Mouse (Mus musculus) intestine, embryonic 16.5 days (tissue): ENCODE data around the gene Mtmr12. TPM values are rescaled to one million over a fixed set of nuclear protein-coding genes. Genes with fewer than 3 reads are reported as not detected.

Source experiments
- ATAC-seq: fragments of 200-750 bp; cut with Nextera tagmentation; 2 replicates; pipeline ENCODE4 v1.8.0; 2017; ENCODE audit warnings: moderate TSS enrichment, moderate library complexity
- H3K27ac ChIP-seq: fragments of 300-500 bp; sonication (generic); 2 replicates; pipeline ENCODE4 v1.5.1; 2014; ENCODE audit warnings: mild to moderate bottlenecking, low read length
- H3K27me3 ChIP-seq: fragments of 300-500 bp; sonication (generic); replicated peaks from 2 replicates; pipeline ENCODE4 v1.6.1; 2014; ENCODE audit warnings: low read length, control low read depth, mixed read lengths; ENCODE audit not compliant: control insufficient read depth, insufficient read depth
- H3K36me3 ChIP-seq: fragments of 300-500 bp; sonication (generic); 2 replicates; pipeline ENCODE4 v1.6.1; 2014; ENCODE audit warnings: low read length, control low read depth; ENCODE audit not compliant: control insufficient read depth, insufficient read depth
- H3K4me1 ChIP-seq: fragments of 300-500 bp; sonication (generic); 2 replicates; pipeline ENCODE4 v1.6.1; 2014; ENCODE audit warnings: low read length, control low read depth, mixed read lengths; ENCODE audit not compliant: control insufficient read depth, insufficient read depth
- H3K4me2 ChIP-seq: fragments of 300-500 bp; sonication (generic); 2 replicates; pipeline ENCODE4 v1.6.1; 2014; ENCODE audit warnings: low read depth, low read length, control low read depth
- H3K4me3 ChIP-seq: fragments of 300-500 bp; sonication (generic); 2 replicates; pipeline ENCODE4 v1.5.1; 2014; ENCODE audit warnings: mild to moderate bottlenecking, low read length
- H3K9ac ChIP-seq: fragments of 300-500 bp; sonication (generic); 2 replicates; pipeline ENCODE4 v1.6.1; 2014; ENCODE audit warnings: low read depth, low read length
- H3K9me3 ChIP-seq: fragments of 300-500 bp; sonication (generic); 2 replicates; pipeline ENCODE4 v1.6.1; 2016; ENCODE audit warnings: low read length, control low read depth; ENCODE audit not compliant: control insufficient read depth
- WGBS: fragments of 180-500 bp; shearing (Covaris S2); extraction: QIAGEN DNeasy Blood & Tissue Kit; methylation state at CpG from one replicate; pipeline ENCODE4 v1.1.7; 2014; 5-methylcytosine and 5-hydroxymethylcytosine counted together
- polyA plus RNA-seq: library from polyadenylated mRNA; unstranded; fragments of >200 nt; fragmentation: Nextera tagmentation; extraction: Ambion mirVana; gene quantifications from 2 replicates; pipeline ENCODE4 v1.2.1, GENCODE M21; 2015

Gene Mtmr12
- polyA plus RNA-seq, 1 experiment from 2014 or later = 16.4 TPM

DNA sequence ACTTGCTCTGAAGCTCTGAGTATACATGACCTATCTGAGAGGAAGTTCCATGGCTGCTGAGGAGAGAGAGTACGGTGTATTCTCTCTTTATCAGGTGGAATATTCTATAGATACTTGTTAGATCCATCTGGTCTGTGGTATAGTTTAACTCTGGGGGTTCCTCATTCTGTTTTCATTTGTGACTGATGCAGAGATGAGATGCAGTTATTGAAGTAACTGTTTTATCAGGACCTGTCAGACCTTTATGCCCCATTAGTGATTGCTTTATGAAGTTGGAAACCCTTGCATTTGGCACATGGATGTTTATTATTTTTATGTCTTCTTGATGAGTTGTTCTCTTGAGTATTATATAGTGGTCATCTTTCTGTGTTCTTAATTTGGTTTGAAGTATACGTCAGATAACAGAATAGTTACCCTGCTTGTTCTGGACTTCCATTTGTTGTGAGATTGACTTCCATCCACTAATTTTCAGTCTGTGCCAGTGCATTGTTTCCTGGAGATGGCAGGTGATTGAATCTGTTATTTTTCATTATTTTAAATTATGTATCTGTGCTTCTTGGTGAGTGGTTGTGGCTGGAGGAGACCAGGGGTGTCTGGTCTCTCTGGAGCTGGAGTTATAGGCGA is 36.0 kb downstream of the Mtmr12 start:
- H3K9ac ChIP-seq = no peak overlapping the region
- H3K4me1 ChIP-seq = no peaks in the 10 kb centered on the region
- no peak overlapping the region for H3K4me3 ChIP-seq
- WGBS = 95% methylated on average over 3 of the region's 3 CpGs
- no peaks in the 10 kb centered on the region for H3K9me3 ChIP-seq
- no peak for ATAC-seq
- no peak overlapping the region for H3K27ac ChIP-seq
- peaks cover 18% of the 10 kb centered on the region for H3K36me3 ChIP-seq
- H3K4me2 ChIP-seq = no peak overlapping the region
- no peaks in the 10 kb centered on the region for H3K27me3 ChIP-seq

DNA sequence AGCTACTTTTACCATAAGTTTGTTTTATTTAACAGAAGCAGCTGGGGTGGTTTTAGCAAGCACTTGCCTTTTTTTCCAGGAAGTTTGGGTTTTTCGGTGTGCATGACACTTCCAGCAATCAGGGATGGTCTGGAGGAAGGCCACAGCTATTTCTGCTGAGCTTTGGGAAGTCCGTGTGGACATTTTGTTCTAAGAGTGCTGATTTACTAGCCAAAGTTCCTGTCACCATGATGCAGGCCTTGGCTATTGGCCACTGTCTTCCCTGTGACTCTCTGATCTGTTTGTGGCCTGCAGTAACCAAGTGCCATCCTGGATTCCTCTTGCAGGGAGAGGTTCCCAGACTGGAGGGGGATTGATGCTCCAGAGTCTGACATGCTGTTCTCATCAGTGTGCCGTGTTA is 39.0 kb downstream of the Mtmr12 start:
- no peaks in the 10 kb centered on the region for H3K9me3 ChIP-seq
- no peak for ATAC-seq
- no peaks in the 10 kb centered on the region for H3K4me1 ChIP-seq
- H3K27me3 ChIP-seq = no peaks in the 10 kb centered on the region
- no peak overlapping the region for H3K27ac ChIP-seq
- no peak overlapping the region for H3K4me3 ChIP-seq
- no peak overlapping the region for H3K4me2 ChIP-seq
- 59% methylated on average over 3 of the region's 3 CpGs for WGBS
- H3K9ac ChIP-seq = no peak overlapping the region
- peaks cover 6% of the 10 kb centered on the region; the same call in 1 of the 2 replicates for H3K36me3 ChIP-seq

DNA sequence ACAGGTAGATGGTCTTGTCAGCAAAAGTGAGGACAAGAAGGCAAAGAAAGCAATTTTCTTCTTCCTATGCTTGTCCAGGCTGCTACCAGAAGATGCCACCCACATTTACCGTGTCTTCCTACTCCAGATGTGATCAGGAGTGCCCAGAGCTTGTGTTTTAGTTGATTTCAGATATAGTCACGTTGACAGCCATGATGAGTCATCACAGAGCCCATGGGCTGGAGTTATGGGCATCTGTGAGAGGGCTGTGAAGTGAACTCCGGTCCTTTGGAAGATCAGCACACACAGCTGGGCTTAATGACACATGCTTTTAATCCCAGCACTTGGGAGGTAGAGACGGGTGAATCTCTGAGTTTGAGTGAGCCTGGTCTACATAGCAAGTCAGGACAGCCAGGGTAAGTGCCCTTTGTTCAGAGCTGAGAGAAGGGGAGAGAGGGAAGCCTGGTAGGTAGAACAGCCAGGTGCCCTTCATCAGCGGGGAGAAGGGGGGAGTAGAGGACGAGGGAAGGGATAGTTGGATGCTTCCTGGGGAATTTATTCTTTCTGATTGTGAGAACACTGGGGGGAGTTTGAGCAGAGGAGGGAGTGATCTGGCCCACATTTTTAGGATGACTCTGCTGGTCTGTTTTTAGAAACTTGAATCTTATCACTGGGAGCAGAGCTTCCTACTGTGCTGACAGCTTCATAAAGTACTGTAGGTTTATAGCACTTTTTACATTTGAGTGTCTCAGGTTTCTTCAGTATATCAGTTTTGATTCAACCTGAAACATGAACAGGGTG is 40.9 kb downstream of the Mtmr12 start:
- WGBS = 56% methylated on average over 6 of the region's 6 CpGs
- ATAC-seq = peak; percentile 42; the same call in 1 of the 2 replicates
- H3K4me3 ChIP-seq = no peak overlapping the region
- no peak overlapping the region for H3K27ac ChIP-seq
- H3K9ac ChIP-seq = no peak overlapping the region
- H3K4me2 ChIP-seq = no peak overlapping the region
- H3K4me1 ChIP-seq = no peaks in the 10 kb centered on the region
- no peaks in the 10 kb centered on the region for H3K9me3 ChIP-seq
- no peaks in the 10 kb centered on the region for H3K27me3 ChIP-seq
- peaks cover 3% of the 10 kb centered on the region; the same call in 1 of the 2 replicates for H3K36me3 ChIP-seq

DNA sequence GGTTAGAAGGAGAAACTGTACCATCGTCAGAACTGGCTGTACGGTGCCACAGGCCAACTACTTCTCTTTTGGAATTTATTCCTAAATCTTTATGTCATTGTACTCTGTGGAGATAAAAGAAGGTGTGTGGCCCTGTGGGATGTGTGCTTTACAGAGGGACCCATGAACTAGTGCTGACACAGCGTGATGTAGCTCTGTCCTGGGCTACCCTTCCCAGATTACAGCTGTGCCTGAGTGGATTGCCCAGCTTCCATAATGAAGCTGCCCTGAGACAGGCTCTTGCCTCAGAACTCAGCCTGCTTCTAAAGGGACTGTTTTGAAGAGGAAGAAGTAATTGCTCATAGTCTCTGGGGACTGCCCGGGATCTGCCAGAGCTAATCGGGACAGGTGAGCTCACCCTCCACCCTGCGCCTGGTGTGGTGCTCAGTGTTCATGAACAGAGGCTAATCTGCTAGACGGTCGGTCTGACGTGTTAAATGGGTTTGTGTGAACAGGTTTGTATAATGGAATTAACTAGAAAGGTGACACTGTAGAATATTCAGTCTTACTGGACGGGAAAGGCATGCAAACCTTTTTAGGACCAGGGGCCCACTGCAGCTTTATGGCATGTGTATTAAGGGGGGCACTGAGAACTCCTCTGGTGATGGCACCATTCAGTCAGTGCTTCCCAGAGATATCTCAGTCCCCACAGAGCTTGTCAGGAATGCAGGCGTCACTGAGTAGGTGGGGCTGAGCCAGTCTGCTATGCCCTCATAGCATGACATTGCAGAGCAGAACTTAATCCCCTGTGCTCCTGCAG is 41.7 kb downstream of the Mtmr12 start:
- ATAC-seq = peak; percentile 63; the same call in 1 of the 2 replicates
- no peaks in the 10 kb centered on the region for H3K9me3 ChIP-seq
- 74% methylated on average over 11 of the region's 11 CpGs for WGBS

DNA sequence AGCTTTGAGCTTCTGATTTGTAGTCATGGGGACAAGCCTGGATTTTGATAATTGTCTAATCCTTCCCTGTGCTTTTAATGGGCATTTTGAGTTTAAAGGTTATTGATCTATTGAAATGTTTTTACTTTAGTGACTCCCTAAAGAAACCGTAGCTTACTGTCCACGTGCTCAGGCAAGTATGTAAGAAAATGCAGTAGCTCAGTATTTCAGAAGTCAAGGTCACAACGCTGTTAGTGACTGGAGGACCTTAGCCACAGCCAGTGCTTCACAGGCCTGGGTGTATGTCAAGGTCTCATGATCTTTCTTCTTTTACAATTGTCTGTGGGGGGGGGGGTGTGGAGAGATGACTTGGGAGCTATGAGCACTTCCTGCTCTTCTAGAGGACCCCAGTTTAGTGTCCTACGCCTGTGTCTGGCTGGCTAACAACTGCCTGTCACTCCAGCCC is 42.4 kb downstream of the Mtmr12 start:
- peaks cover 17% of the 10 kb centered on the region for H3K36me3 ChIP-seq

More for the DNA sequence above, 41.7 kb downstream of the Mtmr12 start:
- H3K9ac ChIP-seq = no peak overlapping the region
- H3K27me3 ChIP-seq = no peaks in the 10 kb centered on the region
- peak overlapping the region; percentile 33; the same call in 1 of the 2 replicates for H3K27ac ChIP-seq
- H3K4me3 ChIP-seq = no peak overlapping the region
- no peaks in the 10 kb centered on the region for H3K4me1 ChIP-seq
- H3K36me3 ChIP-seq = peaks cover 11% of the 10 kb centered on the region; the same call in 1 of the 2 replicates
- H3K4me2 ChIP-seq = no peak overlapping the region

DNA sequence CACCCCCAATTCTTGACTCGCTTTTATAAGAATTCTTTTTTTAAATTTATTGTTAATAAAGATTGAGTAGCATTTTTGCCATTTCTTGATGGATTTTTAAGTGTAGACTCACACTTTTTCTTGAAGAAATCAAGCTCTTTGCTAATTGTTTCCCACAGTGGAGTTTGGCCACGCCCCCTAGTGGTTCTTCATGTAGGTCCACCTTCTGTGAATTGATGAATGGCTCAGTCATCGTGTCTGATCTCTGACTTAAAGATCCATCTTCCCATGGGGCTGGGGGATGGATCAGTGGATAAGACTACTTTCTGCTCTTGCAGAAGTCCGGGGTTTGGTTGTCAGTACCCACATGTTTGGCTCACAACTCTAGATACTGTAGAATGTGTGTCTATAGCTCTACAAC is 43.5 kb downstream of the Mtmr12 start:
- Histone ChIP-seq H3K27ac (no peak overlapping the region), H3K9me3 (no peaks in the 10 kb centered on the region), H3K27me3 (no peaks in the 10 kb centered on the region), H3K9ac (no peak overlapping the region), H3K36me3 (peaks cover 21% of the 10 kb centered on the region), H3K4me3 (no peak overlapping the region), H3K4me2 (no peak overlapping the region), H3K4me1 (no peaks in the 10 kb centered on the region)
- no peak for ATAC-seq
- 68% methylated on average over 4 of the region's 4 CpGs for WGBS

More for the DNA sequence above, 42.4 kb downstream of the Mtmr12 start:
- H3K27me3 ChIP-seq = no peaks in the 10 kb centered on the region
- WGBS = 78% methylated on average over 4 of the region's 4 CpGs
- no peak for ATAC-seq
- no peak overlapping the region for H3K9ac ChIP-seq
- H3K9me3 ChIP-seq = no peaks in the 10 kb centered on the region
- H3K4me3 ChIP-seq = no peak overlapping the region
- H3K4me2 ChIP-seq = no peak overlapping the region
- H3K4me1 ChIP-seq = no peaks in the 10 kb centered on the region
- H3K27ac ChIP-seq = no peak overlapping the region

DNA sequence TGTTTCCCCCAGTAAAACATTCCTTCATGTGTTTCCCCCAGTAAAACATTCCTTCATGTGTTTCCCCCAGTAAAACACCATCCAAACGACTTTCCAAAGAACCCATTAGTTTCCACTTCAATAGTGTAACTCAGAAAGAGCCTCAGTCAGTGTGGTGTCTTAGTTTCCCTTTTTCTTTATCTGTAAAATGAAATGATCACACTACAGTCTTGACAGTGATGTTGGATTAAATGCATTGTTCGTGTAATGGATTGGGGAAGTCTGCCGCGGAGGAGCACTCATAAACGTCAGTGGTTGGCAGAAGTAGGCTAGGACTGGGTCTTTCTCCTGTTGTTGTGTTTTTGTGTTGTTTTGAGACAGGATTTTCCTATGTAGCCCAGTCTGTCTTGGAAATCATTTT is 45.5 kb downstream of the Mtmr12 start:
- Histone ChIP-seq H3K9ac (no peak overlapping the region), H3K4me1 (no peaks in the 10 kb centered on the region), H3K4me2 (no peak overlapping the region), H3K27me3 (no peaks in the 10 kb centered on the region), H3K27ac (no peak overlapping the region), H3K9me3 (no peaks in the 10 kb centered on the region), H3K4me3 (no peak overlapping the region), H3K36me3 (peaks cover 18% of the 10 kb centered on the region)
- 83% methylated on average over 5 of the region's 5 CpGs for WGBS
- no peak for ATAC-seq

DNA sequence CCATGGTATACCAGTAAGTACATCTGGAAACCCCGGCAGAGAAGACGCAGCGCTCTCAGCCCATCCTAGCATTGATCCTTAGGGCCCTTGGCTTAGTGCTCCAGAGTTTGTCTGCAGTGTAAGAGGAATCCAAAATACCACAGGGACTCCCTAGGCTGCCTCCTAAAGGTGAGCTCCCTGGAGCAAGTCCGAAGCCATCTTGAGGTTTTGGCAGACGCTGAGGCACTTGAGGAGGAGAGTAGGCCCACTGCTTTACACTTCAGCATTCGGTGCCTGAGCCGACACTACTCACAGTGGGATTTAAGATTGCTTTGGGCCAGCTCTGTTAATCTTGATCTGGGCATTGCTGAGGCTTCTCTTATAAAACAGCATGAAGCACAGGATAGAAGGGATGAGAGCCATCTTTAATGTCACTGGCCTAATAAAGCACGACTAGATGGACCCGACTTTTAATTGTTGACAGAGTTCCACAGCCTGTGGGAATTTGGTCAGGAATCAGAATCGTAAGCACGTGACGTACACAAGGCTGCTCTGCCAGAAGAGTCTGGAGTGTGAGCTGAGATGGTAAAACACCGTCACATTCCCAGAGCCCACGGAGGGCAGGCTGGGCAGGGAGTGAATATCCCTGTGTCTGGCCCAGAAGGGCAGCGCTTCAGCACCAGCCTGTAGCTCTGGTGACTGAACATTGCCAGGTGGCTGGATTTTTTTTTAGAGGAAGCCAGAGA is 46.8 kb downstream of the Mtmr12 start:
- H3K9ac ChIP-seq = no peak overlapping the region
- WGBS = 92% methylated on average over 15 of the region's 15 CpGs
- peaks cover 18% of the 10 kb centered on the region for H3K36me3 ChIP-seq
- H3K4me2 ChIP-seq = no peak overlapping the region
- H3K27ac ChIP-seq = no peak overlapping the region
- H3K4me1 ChIP-seq = no peaks in the 10 kb centered on the region
- H3K27me3 ChIP-seq = no peaks in the 10 kb centered on the region
- no peak for ATAC-seq
- H3K9me3 ChIP-seq = no peaks in the 10 kb centered on the region
- H3K4me3 ChIP-seq = no peak overlapping the region

DNA sequence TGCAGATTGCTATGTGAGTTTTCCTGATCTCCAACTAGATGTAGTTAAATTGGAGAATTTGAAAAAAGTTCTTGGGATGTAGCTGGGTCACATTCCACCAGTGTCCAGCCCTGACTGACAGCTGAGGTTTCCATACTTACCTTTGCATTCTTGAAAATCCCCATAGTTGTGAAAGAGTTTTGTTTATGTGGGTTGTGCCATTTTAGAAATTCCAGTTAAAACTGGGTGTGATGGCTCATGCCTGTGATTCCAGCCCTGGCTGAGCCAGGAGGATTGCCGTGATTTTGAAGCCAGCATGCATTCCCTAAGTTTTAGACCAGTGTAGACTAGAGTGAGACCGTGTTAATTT is 47.3 kb downstream of the Mtmr12 start:
- Histone ChIP-seq H3K27me3 (no peaks in the 10 kb centered on the region), H3K9me3 (no peaks in the 10 kb centered on the region), H3K4me1 (no peaks in the 10 kb centered on the region), H3K4me2 (no peak overlapping the region), H3K36me3 (peaks cover 20% of the 10 kb centered on the region), H3K27ac (no peak overlapping the region), H3K4me3 (no peak overlapping the region), H3K9ac (no peak overlapping the region)
- WGBS = 93% methylated on average over 2 of the region's 2 CpGs
- ATAC-seq = no peak
